Comparison of ENCODE assay signal across 14 mouse cellular contexts in the genomic region with DNA sequence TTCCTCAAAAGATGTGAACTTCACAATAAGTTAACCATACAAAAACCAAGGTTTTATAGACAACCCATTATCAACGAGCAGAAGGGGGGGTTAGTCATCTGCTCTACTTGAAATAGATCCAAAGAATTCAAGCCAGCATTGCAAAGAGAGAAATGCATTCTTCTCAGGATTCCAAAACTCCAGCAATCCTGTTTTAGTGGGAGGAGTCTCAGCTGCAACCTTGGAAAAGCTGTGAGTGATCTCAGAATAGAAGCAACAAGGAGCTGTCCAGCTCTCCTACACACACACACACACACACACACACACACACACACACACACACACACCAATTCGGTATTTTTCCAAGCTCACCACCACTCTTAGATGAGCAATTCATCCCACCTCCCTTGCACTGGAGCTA.
DNase-seq lines count a peak whose midpoint lies in the region; ATAC-seq and TF ChIP-seq lines count a peak whose summit lies in the region.
"Had no signal": no experiment of that assay in that cellular context is flagged by ENCODE, and none has a peak within 500 bp of the region (broad histone marks: within the 10 kb centered on the region; RNA-seq: fewer than 3 reads in every experiment).

No protein-coding gene starts in this region.

- no peak overlapping the region for H3K9ac ChIP-seq in kidney, embryonic 16.5 days (replicated peaks; ENCODE audit: low read length)
- no peak overlapping the region for H3K9ac ChIP-seq in lung, embryonic 14.5 days
- no peak overlapping the region for H3K9ac ChIP-seq in hindbrain, embryonic 16.5 days (ENCODE audit: low read depth, low read length)
- H3K9ac ChIP-seq: limb, embryonic 15.5 days; midbrain, embryonic 12.5 days; neural tube, embryonic 12.5 days had no signal

- ATAC-seq in kidney, embryonic 16.5 days (ENCODE audit: low FRiP score, low TSS enrichment), result peak; percentile 27; the same call in 1 of the 2 replicates
- no peak for ATAC-seq in lung, embryonic 14.5 days (ENCODE audit: insufficient read depth)
- no peak for ATAC-seq in hindbrain, embryonic 16.5 days
- ATAC-seq: intestine, embryonic 16.5 days had no signal

- peaks cover 5% of the 10 kb centered on the region; the same call in 1 of the 2 replicates for H3K4me1 ChIP-seq in kidney, embryonic 16.5 days (ENCODE audit: insufficient read depth, low read length)
- no peaks in the 10 kb centered on the region for H3K4me1 ChIP-seq in lung, embryonic 14.5 days (ENCODE audit: insufficient read depth)
- no peaks in the 10 kb centered on the region for H3K4me1 ChIP-seq in hindbrain, embryonic 16.5 days (ENCODE audit: control insufficient read depth, insufficient read depth, low read depth, low read length)
- H3K4me1 ChIP-seq: limb, embryonic 15.5 days; midbrain, embryonic 12.5 days; neural tube, embryonic 12.5 days had no signal

- intact Hi-C loops in left cerebral cortex, postnatal 36 days (cut with DNase I), result no loop called here

- no peaks in the 10 kb centered on the region for H3K36me3 ChIP-seq in kidney, embryonic 16.5 days (ENCODE audit: insufficient read depth, low read length)
- H3K36me3 ChIP-seq in lung, embryonic 14.5 days (ENCODE audit: insufficient read depth), result no peaks in the 10 kb centered on the region
- no peaks in the 10 kb centered on the region for H3K36me3 ChIP-seq in hindbrain, embryonic 16.5 days (ENCODE audit: control insufficient read depth, insufficient read depth, low read length)
- H3K36me3 ChIP-seq: limb, embryonic 15.5 days; midbrain, embryonic 12.5 days; neural tube, embryonic 12.5 days had no signal

- no peak for DNase-seq in kidney, postnatal 36 days
- DNase-seq in lung, embryonic 14.5 days, result peak; percentile 60
- DNase-seq in lung, postnatal 36 days, result no peak
- DNase-seq in adrenal gland, adult 8-10 months, result peak; percentile 13
- DNase-seq in left cerebral cortex, postnatal 36 days (ENCODE audit: low spot score in 2 of 2), result peak; percentile 10 to 38
- DNase-seq: cerebellum, postnatal 36 days; heart, adult 2 months; heart, postnatal 36 days had no signal

- H3K27me3 ChIP-seq in kidney, embryonic 16.5 days (ENCODE audit: insufficient read depth, low read length), result no peaks in the 10 kb centered on the region
- H3K27me3 ChIP-seq in lung, embryonic 14.5 days (ENCODE audit: insufficient read depth, low read length), result no peaks in the 10 kb centered on the region
- no peaks in the 10 kb centered on the region for H3K27me3 ChIP-seq in hindbrain, embryonic 16.5 days (replicated peaks; ENCODE audit: control insufficient read depth, insufficient read depth, low read length)
- H3K27me3 ChIP-seq: limb, embryonic 15.5 days; midbrain, embryonic 12.5 days; neural tube, embryonic 12.5 days had no signal

- no peak for TF ChIP-seq CTCF in lung, embryonic 14.5 days (IDR thresholded peaks at IDR 0.05; ENCODE audit: low read depth)

- H3K4me3 ChIP-seq in kidney, embryonic 16.5 days (ENCODE audit: low read length), result no peak overlapping the region
- H3K4me3 ChIP-seq in lung, embryonic 14.5 days (ENCODE audit: low read depth, low read length), result no peak overlapping the region
- H3K4me3 ChIP-seq in hindbrain, embryonic 16.5 days (ENCODE audit: low read length), result no peak overlapping the region
- H3K4me3 ChIP-seq: heart, adult 2 months; limb, embryonic 15.5 days; midbrain, embryonic 12.5 days; neural tube, embryonic 12.5 days had no signal

- H3K4me2 ChIP-seq in kidney, embryonic 16.5 days (replicated peaks; ENCODE audit: low read depth, low read length), result no peak overlapping the region
- H3K4me2 ChIP-seq in lung, embryonic 14.5 days, result no peak overlapping the region
- H3K4me2 ChIP-seq in hindbrain, embryonic 16.5 days (ENCODE audit: low read length), result no peak overlapping the region
- H3K4me2 ChIP-seq: limb, embryonic 15.5 days; midbrain, embryonic 12.5 days; neural tube, embryonic 12.5 days had no signal

- H3K27ac ChIP-seq in kidney, embryonic 16.5 days (ENCODE audit: low read length), result no peak overlapping the region
- no peak overlapping the region for H3K27ac ChIP-seq in lung, embryonic 14.5 days (ENCODE audit: low read depth)
- H3K27ac ChIP-seq in hindbrain, embryonic 16.5 days (ENCODE audit: low read depth, low read length), result no peak overlapping the region
- H3K27ac ChIP-seq: heart, adult 2 months; limb, embryonic 15.5 days; midbrain, embryonic 12.5 days; neural tube, embryonic 12.5 days had no signal

- 40% methylated on average over 2 of the region's 2 CpGs for WGBS in kidney, embryonic 16.5 days
- WGBS in lung, embryonic 14.5 days, result 28% methylated on average over 2 of the region's 2 CpGs
- WGBS in hindbrain, embryonic 16.5 days, result 49% methylated on average over 2 of the region's 2 CpGs

- no peaks in the 10 kb centered on the region for H3K9me3 ChIP-seq in kidney, embryonic 16.5 days (ENCODE audit: low read length)
- H3K9me3 ChIP-seq in lung, embryonic 14.5 days (ENCODE audit: low read depth, low read length), result no peaks in the 10 kb centered on the region
- H3K9me3 ChIP-seq in hindbrain, embryonic 16.5 days (ENCODE audit: control insufficient read depth, low read length), result no peaks in the 10 kb centered on the region
- H3K9me3 ChIP-seq: limb, embryonic 15.5 days; midbrain, embryonic 12.5 days; neural tube, embryonic 12.5 days had no signal

Comparison
In these comparisons a context has a peak if more than half of its experiments do, and no peak if none do; other contexts are left out.
1. DNase-seq: peak in lung, embryonic 14.5 days (single experiment), adrenal gland, adult 8-10 months (single experiment) and left cerebral cortex, postnatal 36 days (2 of 2); none in kidney, postnatal 36 days (0 of 2) and lung, postnatal 36 days (single experiment).